Mouse (Mus musculus) layer of hippocampus, postnatal 36 days (tissue): ENCODE data around the gene Hoxc9. TPM values are rescaled to one million over a fixed set of nuclear protein-coding genes. Genes with fewer than 3 reads are reported as not detected.

Experiments used
- DNase-seq, 2 experiments: peaks; one replicate each; pipeline ENCODE4 v3.0.0; 2022
- total RNA-seq, 2 experiments: library from RNA; stranded (reverse); gene quantifications; 2 replicates each; pipeline ENCODE4 v1.2.3; 2021

Gene Hoxc9
- total RNA-seq, 2 experiments from 2014 or later: not detected

DNA sequence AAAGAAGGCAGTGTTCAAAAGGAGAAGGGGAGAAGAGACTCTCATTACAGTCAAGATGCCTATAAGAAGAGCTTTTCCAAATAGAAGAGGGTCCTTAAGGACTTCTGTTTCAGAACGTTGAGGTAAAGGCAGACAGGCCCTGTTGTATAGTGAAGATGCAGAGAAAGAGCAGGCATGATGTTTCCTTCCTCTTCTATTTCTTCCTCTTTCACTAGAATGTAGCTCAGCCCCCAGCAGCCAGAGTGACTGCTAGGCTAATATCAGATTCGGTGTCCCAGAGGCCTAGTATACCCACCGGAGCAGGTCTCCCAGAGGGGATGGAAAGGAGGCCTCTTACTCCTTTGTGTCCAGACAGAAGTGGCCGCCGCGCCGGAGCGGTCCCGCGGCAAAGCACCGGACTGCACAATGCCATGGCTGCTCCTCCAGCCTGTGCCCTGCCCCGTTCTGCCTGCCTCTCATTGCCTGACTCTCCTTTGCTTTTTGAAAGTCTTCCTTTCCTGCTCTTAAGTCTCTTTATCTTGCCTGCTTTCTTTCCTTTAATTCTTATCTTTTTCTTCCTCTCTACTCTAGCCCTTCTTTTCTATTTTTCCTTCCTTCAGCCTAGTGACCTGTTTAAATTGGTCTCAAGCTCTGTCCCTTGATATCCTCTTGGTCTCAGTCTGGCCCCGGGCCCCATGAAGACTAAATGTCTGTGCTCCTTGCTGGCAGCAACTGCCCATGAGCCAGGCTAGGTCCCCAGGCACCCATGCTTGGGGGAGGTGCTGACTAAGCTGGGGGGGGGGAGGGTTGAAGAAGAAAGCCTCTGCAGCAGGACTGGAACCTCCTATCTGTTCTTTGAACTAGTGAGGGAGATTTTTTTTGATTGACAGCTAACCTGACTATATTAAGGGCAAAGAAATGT is 2.6 kb downstream of the Hoxc9 start:
- DNase-seq: no peak

DNA sequence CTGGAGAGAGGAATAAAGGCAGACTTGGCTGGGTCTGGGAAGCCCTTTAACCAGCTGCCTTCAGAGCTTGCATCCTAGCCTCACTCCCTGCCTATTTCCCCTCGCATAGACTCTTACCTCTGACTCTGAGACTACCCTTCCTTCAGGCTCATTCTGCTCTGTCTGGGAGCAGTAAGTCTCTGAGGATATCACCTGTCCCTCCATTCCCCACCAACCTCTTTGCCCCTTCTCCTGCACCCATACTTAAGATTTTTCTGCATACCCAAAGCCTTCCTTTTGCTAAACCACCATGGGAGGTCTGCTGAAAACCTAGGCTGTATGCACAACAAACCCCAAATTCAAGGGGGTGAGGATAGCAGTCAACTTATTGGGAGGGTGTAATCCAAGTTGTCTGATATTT is 3.7 kb downstream of the Hoxc9 start:
- DNase-seq: no peak

DNA sequence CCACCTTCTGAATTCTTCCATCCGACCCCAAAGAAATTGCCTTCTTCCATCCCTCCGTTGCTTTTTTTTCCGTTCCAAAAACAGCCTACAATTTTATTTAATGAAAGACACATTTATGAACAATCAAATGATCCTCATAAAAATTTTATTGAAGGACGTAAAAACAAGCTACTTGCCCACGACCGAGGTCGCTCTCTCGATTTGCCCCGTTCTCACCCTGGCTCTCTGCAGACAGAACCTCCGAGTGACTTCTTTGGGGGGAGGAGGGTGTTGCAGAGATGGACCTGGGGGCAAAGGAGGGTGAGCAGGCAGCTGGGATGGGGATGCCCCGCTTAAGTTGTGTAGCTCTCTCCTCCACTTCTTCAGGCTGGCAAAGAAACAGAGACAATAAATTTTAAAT is 4.1 kb downstream of the Hoxc9 start:
- DNase-seq: no peak

DNA sequence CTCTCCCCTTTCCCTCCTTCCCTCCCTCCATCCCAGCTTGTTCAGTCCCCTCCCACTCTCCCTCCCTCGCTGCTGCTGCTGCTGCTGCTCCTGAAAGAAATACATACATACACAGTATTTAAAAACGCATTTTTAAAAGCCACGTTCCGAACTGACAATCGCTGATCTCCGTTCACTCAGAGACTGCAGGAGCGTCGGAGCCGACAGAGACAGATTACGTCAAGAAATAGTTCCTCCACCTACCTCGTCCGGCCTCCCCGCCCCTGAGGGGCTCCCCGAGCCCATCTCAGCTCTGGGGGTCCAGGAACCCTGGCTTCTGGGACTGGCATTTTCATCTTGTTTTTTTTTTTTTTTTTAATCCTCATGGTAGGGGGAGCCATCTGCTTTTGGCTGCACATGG is 4.7 kb downstream of the Hoxc9 start:
- no peak for DNase-seq

DNA sequence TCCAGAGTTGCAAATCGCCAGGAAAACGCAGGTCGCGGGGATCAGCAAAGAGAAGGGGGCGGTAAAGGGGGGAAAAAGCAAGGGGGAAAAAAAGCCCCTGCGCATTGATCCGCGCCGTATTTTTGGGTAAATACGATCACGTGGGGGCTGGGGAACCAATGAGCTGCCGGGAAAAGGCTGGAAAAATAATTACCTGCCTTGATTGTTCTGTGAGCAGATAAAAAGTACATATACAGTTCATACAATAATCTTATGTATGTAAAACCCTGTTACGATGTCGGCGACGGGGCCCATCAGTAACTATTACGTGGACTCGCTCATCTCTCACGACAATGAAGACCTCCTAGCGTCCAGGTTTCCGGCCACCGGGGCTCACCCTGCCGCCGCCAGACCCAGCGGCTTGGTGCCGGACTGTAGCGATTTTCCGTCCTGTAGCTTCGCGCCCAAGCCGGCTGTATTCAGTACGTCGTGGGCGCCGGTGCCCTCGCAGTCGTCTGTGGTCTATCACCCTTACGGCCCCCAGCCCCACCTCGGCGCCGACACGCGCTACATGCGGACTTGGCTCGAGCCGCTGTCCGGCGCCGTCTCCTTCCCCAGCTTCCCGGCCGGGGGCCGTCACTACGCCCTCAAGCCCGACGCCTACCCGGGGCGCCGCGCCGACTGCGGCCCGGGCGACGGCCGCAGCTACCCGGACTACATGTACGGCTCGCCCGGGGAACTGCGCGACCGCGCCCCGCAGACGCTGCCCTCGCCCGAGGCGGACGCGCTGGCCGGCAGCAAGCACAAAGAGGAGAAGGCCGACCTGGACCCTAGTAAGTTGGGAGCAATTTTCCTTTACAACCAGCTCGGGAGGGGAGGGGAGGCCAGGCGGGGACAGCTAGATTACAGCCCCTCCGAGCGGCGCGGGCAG is 5.4 kb downstream of the Hoxc9 start:
- no peak for DNase-seq

DNA sequence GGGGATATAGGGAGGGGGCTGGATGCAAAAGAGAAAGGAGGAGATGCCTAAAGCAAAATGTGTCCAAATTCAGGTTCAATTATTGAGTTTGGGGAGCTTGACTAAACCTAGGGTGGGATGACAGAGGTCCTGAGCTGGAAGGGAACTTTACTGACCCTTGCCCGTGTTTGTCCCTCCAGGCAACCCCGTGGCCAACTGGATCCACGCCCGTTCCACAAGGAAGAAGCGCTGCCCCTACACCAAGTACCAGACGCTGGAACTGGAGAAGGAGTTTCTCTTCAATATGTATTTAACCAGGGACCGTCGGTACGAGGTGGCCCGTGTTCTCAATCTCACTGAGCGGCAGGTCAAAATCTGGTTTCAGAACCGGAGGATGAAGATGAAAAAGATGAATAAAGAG is 7.5 kb downstream of the Hoxc9 start:
- no peak for DNase-seq

DNA sequence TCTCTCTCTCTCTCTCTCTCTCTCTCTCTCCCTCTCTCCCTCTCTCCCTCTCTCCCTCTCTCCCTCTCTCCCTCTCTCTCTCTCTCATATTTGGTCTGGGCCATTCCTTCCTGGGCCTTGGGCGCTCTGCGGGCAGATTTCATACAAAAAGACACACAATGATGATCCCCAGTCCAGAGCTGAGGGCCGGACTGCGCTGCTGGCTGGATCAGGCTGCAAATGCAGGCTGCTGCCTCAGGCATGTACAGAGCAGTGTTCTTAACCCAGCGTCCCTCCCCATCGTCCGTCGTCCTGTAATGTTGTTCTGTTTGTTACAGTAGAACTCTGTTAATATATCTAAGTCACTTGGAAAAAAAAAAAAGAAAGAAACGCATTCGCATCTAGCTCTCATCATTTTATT is 8.3 kb downstream of the Hoxc9 start:
- no peak for DNase-seq

DNA sequence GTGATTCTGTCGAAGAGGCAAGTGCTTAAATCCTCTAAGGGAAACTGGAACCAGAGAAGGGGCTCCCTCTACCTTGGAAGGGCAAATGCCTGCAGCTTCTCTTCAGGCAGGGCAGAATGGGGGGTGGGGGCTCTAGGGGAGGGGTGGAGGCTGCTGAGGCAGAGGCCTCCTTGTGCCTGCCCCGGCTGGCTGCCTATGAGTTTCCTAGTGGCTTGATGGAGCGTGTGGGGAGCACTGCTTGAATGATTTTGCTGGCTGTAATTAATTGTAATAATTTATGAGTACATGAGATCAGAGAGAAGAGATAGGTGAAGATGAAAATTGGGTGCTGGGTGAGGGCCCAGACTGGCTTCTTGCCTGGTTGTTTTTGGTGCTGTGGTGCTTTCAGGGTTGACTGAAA is 8.7 kb downstream of the Hoxc9 start:
- no peak for DNase-seq

DNA sequence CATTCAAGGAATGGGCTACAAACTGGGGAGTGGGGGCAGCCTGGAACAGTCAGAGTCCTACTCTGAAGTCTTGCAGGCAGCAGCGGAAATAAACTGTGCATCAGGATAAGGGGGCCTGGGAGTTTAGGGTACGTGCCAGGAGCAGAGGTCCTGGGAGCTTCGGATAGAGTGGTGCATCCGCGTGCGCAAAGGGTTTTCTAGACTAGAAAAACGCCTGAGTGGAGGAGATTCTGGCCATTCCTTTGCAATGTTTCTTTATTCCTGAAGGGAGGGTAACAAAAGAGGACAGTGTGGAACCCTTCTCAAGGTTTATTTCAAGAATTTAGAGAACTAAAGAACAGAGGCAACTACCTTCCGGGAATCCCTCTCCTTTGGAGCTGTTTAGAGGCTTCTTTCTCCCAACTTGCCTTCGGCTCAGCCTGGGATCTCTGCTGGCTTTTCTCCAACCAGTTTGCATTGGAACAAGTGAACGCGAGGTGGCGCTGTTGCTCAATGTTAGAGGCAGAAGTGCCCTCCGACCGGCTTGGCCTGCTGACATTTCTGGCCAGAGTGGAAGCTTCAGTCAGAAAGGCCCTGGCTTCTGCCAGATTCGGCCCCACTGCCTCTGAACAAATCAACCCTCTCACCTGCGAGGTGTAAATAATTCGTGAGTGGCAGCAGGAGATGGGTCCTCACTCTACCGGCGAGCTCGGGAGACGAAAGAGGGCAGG is 11.0 kb downstream of the Hoxc9 start:
- peak; percentile 69 to 81 for DNase-seq

DNA sequence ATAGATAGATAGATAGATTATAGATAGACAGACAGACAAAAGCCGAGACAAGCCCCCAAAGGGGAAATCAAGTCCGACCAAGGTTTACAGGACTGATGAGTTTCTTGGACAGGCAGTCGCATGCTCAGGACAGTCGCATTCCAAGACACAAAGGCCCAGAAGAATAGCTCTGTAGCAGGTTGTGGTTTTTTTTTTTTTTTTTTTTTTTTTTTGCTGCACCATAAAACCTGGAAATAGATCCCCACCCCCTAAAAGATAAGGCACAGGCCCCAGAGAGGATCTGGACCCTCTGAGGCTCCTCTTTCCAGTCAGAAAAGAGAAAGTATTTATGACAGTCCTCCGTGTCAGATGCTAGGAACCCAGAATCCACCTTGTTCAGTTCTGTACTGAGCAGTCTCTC is 11.8 kb downstream of the Hoxc9 start:
- no peak for DNase-seq

DNA sequence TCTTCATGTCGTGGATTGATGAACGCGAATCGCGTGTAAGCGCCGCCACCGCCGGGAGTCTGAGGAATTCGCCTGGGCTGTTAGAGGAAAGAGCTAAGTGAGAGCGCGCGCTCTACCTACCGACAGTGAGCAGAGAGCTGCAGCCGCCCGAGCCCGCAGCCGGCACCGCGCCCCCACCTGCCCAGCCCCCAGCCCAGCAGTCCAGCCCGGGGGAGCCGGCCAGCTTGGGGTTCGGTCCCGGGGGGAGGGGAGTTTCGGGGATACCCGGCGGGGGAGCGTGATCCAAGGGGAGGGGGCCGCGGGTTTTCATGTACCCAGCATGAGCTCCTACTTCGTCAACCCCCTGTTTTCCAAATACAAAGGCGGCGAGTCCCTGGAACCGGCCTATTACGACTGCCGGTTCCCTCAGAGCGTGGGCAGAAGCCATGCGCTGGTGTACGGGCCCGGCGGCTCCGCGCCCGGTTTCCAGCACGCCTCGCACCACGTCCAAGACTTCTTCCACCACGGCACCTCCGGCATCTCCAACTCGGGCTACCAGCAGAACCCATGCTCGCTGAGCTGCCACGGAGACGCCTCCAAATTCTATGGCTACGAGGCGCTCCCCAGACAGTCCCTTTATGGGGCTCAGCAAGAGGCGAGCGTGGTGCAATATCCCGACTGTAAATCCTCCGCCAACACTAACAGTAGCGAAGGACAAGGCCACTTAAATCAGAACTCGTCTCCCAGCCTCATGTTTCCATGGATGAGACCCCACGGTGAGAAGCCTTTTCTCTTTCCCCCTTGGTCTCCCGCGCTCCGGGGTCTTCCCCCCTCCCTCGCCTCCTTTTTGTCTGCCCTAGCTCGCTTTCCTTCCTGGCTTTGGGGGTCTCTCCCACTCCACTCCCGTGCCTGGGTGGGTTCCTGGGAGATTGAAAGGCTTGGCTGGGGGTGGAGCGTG is 14.5 kb downstream of the Hoxc9 start, which contains the start of gene Hoxc8:
Gene Hoxc8 (plus strand): TSS at position 147 of the 937 bp plus-strand sequence.
- DNase-seq: no peak

DNA sequence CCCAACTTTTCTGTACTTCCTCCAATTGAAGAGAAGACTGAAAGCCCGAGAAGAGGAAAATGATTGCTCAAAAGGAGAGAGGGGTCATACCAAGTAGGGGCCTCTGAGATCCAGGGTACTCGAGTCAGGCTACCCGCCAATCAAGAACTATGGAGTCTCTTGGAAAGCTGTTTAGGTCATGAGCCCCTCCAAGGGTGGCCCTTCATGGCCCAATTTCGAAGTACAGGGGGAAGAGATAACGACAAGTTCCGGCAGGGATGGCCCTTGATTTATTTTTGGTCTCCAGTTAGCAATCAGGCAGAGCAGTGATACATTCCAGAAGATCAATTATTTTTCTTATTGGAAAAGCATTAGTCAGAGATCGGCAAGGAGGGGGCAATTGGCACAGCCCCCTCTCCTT is 15.5 kb downstream of the Hoxc9 start:
- DNase-seq: no peak

DNA sequence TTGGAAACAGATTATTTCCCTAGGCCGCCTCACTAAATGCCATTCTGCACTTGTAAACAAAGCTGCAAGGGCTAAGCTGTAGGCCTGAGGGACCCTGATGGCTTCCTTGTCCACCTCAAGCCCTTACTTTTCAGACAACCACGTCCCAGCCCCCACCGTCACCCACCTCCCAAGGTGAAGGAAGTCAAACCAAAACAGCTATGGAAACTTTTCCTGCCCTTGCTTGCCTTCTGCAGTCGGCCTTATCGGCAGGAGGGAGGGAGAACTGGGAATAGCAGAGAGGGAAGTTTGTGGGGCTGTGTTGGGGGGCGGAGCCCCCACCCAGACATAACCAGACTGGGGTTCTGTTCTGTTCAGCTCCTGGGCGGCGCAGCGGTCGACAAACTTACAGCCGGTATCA is 16.0 kb downstream of the Hoxc9 start:
- DNase-seq: no peak

DNA sequence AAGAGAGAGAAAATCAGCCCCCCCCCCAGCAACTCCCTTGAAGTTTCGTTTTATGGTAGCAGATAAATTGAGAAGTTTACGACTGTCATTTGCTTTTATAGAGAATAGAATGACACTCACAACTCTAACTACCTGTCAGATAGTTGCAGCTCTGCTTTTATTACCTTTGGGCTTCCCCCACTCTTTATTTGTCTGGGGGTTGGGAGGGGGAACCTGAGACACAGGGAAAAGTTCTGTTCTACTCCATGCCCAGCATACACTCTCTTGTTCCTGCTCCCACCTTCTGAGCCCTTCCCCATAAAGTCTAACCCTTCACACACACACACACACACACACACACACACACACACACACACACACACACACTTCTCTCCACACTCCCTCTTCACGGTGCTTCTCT is 16.6 kb downstream of the Hoxc9 start:
- no peak for DNase-seq

DNA sequence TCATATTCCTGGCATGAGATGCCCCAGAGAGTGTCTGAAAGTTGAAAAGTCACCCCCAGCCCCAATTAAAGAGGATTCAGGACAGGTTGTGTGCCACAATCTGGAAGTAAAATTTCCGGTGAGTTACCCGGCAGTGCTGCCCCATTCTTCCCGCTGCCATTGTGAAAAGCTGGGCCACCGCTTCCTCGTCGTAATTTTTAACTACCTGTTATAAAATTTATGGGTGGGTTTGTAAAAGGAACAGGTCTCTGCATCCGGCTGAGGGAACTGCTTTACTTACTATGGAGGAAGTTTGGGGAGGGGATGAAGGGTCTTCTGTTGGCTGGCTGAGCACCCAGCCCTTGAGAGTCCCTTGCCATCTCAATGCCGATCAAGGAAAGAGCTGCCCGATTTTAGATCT is 20.3 kb downstream of the Hoxc9 start:
- no peak for DNase-seq

DNA sequence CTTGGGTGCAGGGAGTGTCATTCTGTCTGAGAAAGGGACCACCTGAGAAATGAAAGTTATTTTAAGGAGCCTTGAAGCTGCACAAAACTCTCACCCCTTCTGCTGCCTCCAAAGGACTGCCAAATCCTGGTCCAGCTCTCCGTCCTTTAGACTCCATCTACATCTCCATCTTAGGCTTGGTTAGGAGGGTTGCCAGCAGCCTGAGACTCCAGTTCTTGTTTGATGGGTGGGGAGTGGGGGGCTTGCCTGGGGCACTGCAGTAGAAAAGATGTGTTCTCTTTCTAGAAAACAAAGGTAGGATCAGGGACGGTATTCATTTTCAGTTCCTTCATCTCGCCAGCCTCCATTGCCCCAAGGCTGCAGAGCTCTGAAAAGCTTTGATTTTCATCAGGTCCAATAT is 21.2 kb downstream of the Hoxc9 start:
- no peak for DNase-seq

DNA sequence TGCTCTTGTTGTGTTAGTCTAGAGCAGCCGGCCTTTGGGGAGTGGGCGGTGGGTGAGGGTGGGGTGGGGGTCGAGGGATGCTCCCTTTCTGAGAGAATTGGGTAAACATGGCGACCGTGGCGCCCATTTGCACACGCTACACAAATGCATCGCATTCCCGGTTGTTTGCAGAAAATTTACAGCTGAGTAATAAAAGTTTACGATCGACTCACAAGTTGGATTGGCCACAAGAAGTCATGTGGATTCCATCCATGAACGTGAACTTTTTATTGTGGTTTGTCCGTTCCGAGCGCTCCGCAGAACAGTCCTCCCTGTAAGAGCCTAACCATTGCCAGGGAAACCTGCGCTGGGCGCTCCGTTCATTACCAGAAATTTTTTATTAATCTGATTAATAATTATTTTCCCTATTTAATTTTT is 21.7 kb downstream of the Hoxc9 start, which contains the start of gene Hoxc6:
Gene Hoxc6 (plus strand): TSS at position 319 of the 417 bp plus-strand sequence.
- DNase-seq: no peak

DNA sequence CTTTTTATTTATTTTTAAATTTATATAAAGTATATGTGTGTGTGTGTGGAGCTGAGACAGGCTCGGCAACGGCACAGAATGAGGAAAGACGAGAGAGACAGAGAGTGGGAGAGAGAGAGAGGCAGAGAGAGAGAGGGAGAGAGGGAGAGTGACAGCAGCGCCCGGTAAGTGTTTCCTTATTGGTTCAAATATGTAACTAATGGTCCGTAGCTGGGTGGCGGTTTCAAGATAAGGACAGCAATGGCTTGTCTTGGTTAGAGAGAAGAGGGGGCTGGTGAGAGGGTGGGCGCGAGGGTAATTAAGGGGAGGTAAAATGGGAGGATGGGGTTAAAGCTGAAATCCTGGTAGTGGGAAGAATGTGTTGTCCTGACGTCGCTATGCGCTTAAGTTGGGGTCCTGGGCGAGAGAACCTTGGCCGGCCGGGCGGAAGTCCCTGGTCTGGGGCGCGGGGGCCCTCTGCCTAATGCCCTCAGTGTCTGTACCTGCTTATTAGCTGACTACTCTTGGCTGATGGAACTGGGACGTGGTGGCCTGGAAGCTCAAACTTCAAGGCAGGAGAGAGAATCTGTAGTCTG is 22.5 kb downstream of the Hoxc9 start:
- DNase-seq: no peak

DNA sequence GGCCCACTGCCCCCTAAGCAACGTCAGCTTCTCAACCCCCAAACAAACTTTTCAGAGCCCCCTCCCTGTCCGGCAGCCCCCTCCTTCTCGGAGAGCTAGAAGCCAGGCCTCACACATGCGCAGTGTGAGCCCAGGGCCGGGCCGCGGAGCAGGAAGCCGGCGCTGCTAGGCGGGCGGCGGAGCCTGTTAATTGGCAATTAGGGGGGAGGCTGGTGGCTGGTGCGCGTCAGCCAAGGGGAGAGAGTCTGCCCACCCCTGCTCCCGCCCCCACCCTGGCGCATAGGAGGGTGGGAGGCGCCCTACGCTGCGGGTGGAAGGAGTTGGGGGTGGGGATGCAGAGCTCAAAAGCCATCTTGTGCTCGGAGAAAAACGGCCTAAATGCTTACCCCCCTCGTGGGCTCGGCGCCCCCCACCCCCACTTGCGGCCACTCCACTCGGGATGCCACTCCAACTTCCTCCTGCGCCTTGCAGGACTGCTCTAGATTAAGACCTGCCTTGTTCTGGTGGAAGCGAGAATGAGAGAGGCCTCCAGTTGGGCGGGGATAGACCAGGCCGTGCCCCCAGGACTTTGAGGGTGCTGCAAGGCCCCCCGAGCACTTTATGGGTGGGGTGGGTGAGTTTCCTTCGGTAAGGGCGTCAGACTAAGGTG is 23.1 kb downstream of the Hoxc9 start:
- no peak for DNase-seq

DNA sequence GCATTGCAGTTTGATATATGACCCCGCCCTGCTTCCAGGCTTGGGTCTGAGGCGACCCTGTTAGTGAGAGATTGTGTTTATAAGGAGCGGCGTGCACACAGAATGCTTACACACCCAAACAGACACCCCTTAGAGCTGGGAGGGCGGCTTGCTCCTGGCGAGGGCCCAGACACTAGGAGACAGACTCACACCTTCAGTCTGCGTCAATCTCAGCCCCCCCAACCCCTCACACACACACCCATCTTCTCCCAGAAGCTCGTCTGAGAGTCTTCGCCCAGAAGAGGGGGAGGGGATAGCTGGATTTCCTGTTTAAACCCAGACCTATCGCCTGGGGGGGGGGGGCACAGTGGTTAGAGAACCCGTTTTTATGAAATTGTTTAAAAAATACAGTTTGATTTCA is 23.7 kb downstream of the Hoxc9 start:
- DNase-seq: no peak

DNA sequence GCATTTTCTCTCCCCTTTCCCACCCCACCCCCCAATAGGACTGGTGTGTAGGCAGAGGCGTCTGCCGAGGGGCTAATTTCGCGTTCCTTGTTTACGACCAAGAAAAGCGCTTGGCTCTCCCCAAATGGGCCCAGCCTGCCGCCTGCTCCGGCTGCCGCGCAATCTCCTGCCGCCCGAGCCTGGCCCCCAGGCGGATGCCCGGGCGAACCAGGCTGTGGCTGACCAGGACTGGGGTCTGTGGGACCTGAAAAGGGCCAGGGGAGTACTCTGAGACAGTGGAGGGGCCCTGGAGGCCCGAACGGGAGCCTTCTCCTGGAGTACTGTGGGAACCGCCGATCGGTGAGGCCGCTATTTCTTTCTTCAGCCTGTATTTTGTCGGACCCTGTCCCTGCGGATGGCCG is 24.3 kb downstream of the Hoxc9 start:
- no peak for DNase-seq
